Mouse (Mus musculus) adrenal gland, postnatal 4 days (tissue): Measurements from ENCODE around the gene Platr17. TPM values are rescaled to one million over a fixed set of nuclear protein-coding genes. Genes with fewer than 3 reads are reported as not detected.
"Not testable (repeated sequence)": the region's sequence is repeated elsewhere in the genome, so short reads cannot be mapped to it uniquely, and the experiment has no call there.

ENCODE experiments used
- DNase-seq, 2 experiments: peaks; one replicate each; pipeline ENCODE4 v3.0.0; 2021 to 2022; ENCODE audit warnings: low spot score in 2 of 2, mixed read lengths in 2 of 2
- long read RNA-seq, 2 experiments: library from polyadenylated mRNA; stranded (forward); transcript quantifications; one replicate each; pipeline ENCODE4 v2.0.0; 2021
- total RNA-seq, 2 experiments: library from RNA; stranded (reverse); gene quantifications; 2 replicates each; pipeline ENCODE4 v1.2.3; 2021

The Platr17 gene
- not detected for total RNA-seq
- long read RNA-seq, experiment 1, result 0 reads
- long read RNA-seq, experiment 2, result 0 reads

GRCm38 (mm10) chr17:33904835-33905234, at the start of gene Platr17:
TSS of gene Platr17 (plus strand) at chr17:33905135.
- not testable (repeated sequence) for DNase-seq

GRCm38 (mm10) chr17:33857816-33858215, 47.1 kb upstream of the Platr17 start:
- DNase-seq, result no peak

GRCm38 (mm10) chr17:33865330-33866030, 39.5 kb upstream of the Platr17 start:
- DNase-seq, result peak in 1 of 2 experiments; percentile 25

- not testable (repeated sequence) for DNase-seq
Measured at GRCm38 (mm10) chr17:33873537-33873936, 31.4 kb upstream of the Platr17 start, which contains the start of gene Gm7029. TSS of gene Gm7029 (plus strand) at chr17:33873837.

GRCm38 (mm10) chr17:33874411-33874810, 30.5 kb upstream of the Platr17 start:
- no peak for DNase-seq

GRCm38 (mm10) chr17:33875797-33876196, 29.1 kb upstream of the Platr17 start:
- not testable (repeated sequence) for DNase-seq

- DNase-seq, result not testable (repeated sequence)
Measured at GRCm38 (mm10) chr17:33884320-33884719, 20.6 kb upstream of the Platr17 start.

- DNase-seq, result not testable (repeated sequence)
Measured at GRCm38 (mm10) chr17:33887802-33888201, 17.1 kb upstream of the Platr17 start.

- DNase-seq, result not testable (repeated sequence)
Measured at GRCm38 (mm10) chr17:33888230-33888629, 16.7 kb upstream of the Platr17 start.

GRCm38 (mm10) chr17:33889941-33890532, 14.9 kb upstream of the Platr17 start:
- not testable (repeated sequence) for DNase-seq

- peak; percentile 98 for DNase-seq
Measured at GRCm38 (mm10) chr17:33890533-33891059, 14.3 kb upstream of the Platr17 start, which contains the start of gene Kifc1. TSS of gene Kifc1 (minus strand) at chr17:33890661.

- no peak for DNase-seq
Measured at GRCm38 (mm10) chr17:33891357-33891756, 13.6 kb upstream of the Platr17 start.

GRCm38 (mm10) chr17:33891892-33892291, 13.0 kb upstream of the Platr17 start:
- not testable (repeated sequence) for DNase-seq

- DNase-seq, result no peak
Measured at GRCm38 (mm10) chr17:33892429-33892828, 12.5 kb upstream of the Platr17 start.

GRCm38 (mm10) chr17:33893011-33893410, 11.9 kb upstream of the Platr17 start:
- not testable (repeated sequence) for DNase-seq

- no peak for DNase-seq
Measured at GRCm38 (mm10) chr17:33897114-33897794, 7.7 kb upstream of the Platr17 start.

GRCm38 (mm10) chr17:33898193-33898592, 6.7 kb upstream of the Platr17 start:
- not testable (repeated sequence) for DNase-seq

GRCm38 (mm10) chr17:33899642-33900041, 5.3 kb upstream of the Platr17 start:
- DNase-seq, result no peak

GRCm38 (mm10) chr17:33900281-33900988, 4.5 kb upstream of the Platr17 start:
- no peak for DNase-seq

GRCm38 (mm10) chr17:33900989-33901314, 4.0 kb upstream of the Platr17 start:
- no peak for DNase-seq

- DNase-seq, result no peak
Measured at GRCm38 (mm10) chr17:33901653-33902052, 3.3 kb upstream of the Platr17 start.
